In the genomic region with DNA sequence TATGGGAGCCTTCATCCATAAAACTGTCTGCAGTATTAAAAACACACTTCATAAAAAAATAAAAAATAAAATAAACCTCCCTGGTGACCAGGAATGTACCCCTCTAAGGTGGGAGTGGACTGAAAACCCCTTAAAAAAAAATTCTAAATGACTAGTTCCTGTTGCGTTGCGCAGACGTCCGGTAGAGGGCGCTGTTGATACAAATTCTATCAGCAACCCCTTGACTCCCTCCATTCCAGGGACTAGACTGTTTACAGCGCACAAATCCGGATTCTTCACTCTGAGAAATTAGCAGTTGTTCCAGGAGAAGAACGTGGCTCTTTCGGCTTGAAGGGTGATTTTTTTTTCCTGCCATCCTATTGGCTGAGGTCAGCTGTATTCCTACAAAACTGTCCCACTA, we compare ENCODE assay signal across 9 mouse cellular contexts. TPM values are rescaled to one million over a fixed set of nuclear protein-coding genes. Genes with fewer than 3 reads are reported as not detected.
A peak's percentile ranks its signal among the peaks of the same experiment; 100 is the strongest.
DNase-seq lines count a peak whose midpoint lies in the region; ATAC-seq and TF ChIP-seq lines count a peak whose summit lies in the region.
"Had no signal": no experiment of that assay in that cellular context is flagged by ENCODE, and none has a peak within 500 bp of the region (broad histone marks: within the 10 kb centered on the region; RNA-seq: fewer than 3 reads in every experiment).

No protein-coding gene starts in this region.

- no peak overlapping the region for H3K27ac ChIP-seq in forebrain, postnatal 0 days (ENCODE audit: low read depth, low read length)
- no peak overlapping the region for H3K27ac ChIP-seq in forebrain, embryonic 13.5 days
- no peak overlapping the region for H3K27ac ChIP-seq in embryonic facial prominence, embryonic 10.5 days (replicated peaks)
- no peak overlapping the region for H3K27ac ChIP-seq in spleen, adult 2 months (ENCODE audit: insufficient read depth, low read length)
- H3K27ac ChIP-seq: limb, embryonic 13.5 days had no signal

- no peak overlapping the region for H3K4me3 ChIP-seq in forebrain, postnatal 0 days (ENCODE audit: low read depth, low read length)
- H3K4me3 ChIP-seq in forebrain, embryonic 13.5 days, result no peak overlapping the region
- H3K4me3 ChIP-seq in embryonic facial prominence, embryonic 10.5 days, result no peak overlapping the region
- H3K4me3 ChIP-seq in lung, adult 2 months (replicated peaks; ENCODE audit: extremely low read depth, low read depth, low read length), result no peak overlapping the region
- no peak overlapping the region for H3K4me3 ChIP-seq in spleen, adult 2 months (ENCODE audit: extremely low read depth, insufficient read depth, insufficient read length)
- H3K4me3 ChIP-seq: limb, embryonic 13.5 days had no signal

- no peak for TF ChIP-seq POLR2A in lung, adult 2 months (IDR thresholded peaks at IDR 0.05; ENCODE audit: borderline replicate concordance, extremely low read depth, low read depth, low read length)
- TF ChIP-seq POLR2A in spleen, adult 2 months (IDR thresholded peaks at IDR 0.05; ENCODE audit: low read depth, low read length), result no peak

- H3K27me3 ChIP-seq in forebrain, postnatal 0 days (ENCODE audit: insufficient read depth, low read length), result no peaks in the 10 kb centered on the region
- H3K27me3 ChIP-seq in forebrain, embryonic 13.5 days, result no peaks in the 10 kb centered on the region
- H3K27me3 ChIP-seq in embryonic facial prominence, embryonic 10.5 days (replicated peaks; ENCODE audit: low read depth, poor library complexity, severe bottlenecking), result peaks cover 16% of the 10 kb centered on the region
- 0 out of 2 replicates have a peak, but pooled peaks cover 2% of the 10 kb centered on the region for H3K27me3 ChIP-seq in spleen, adult 2 months (ENCODE audit: control insufficient read depth, insufficient read depth, low read length)
- H3K27me3 ChIP-seq: limb, embryonic 13.5 days had no signal

- no peaks in the 10 kb centered on the region for H3K9me3 ChIP-seq in forebrain, postnatal 0 days (ENCODE audit: low read length)
- no peaks in the 10 kb centered on the region for H3K9me3 ChIP-seq in forebrain, embryonic 13.5 days (replicated peaks)
- no peaks in the 10 kb centered on the region for H3K9me3 ChIP-seq in embryonic facial prominence, embryonic 10.5 days
- H3K9me3 ChIP-seq: limb, embryonic 13.5 days had no signal

- no peak overlapping the region for H3K9ac ChIP-seq in forebrain, postnatal 0 days
- H3K9ac ChIP-seq in forebrain, embryonic 13.5 days, result no peak overlapping the region
- H3K9ac ChIP-seq: limb, embryonic 13.5 days had no signal

- no peak for ATAC-seq in forebrain, postnatal 0 days
- ATAC-seq in forebrain, embryonic 13.5 days, result no peak

- no peaks in the 10 kb centered on the region for H3K36me3 ChIP-seq in forebrain, postnatal 0 days (ENCODE audit: insufficient read depth)
- H3K36me3 ChIP-seq in forebrain, embryonic 13.5 days (ENCODE audit: poor library complexity, severe bottlenecking), result no peaks in the 10 kb centered on the region
- no peaks in the 10 kb centered on the region for H3K36me3 ChIP-seq in embryonic facial prominence, embryonic 10.5 days (replicated peaks)
- no peaks in the 10 kb centered on the region for H3K36me3 ChIP-seq in spleen, adult 2 months (ENCODE audit: control insufficient read depth, insufficient read depth, low read length)
- H3K36me3 ChIP-seq: limb, embryonic 13.5 days had no signal

- H3K4me2 ChIP-seq in forebrain, postnatal 0 days (ENCODE audit: low read depth), result no peak overlapping the region
- no peak overlapping the region for H3K4me2 ChIP-seq in forebrain, embryonic 13.5 days
- H3K4me2 ChIP-seq: limb, embryonic 13.5 days had no signal

- peak; percentile 53 for DNase-seq in forebrain, postnatal 0 days
- peak; percentile 68 for DNase-seq in A20 (ENCODE audit: low read depth, low spot score)
- DNase-seq in adrenal gland, postnatal 14 days, result peak; percentile 77
- DNase-seq in embryonic facial prominence, embryonic 10.5 days (ENCODE audit: low spot score), result peak; percentile 63
- peak; percentile 83 to 87 for DNase-seq in kidney, postnatal 25 days
- DNase-seq in lung, adult 2 months, result peak; percentile 55
- peak; percentile 17 to 22 for DNase-seq in spleen, adult 2 months (ENCODE audit: low read depth in 1 of 2, low spot score in 2 of 2)

- H3K4me1 ChIP-seq in forebrain, postnatal 0 days (ENCODE audit: insufficient read depth), result no peaks in the 10 kb centered on the region
- 0 out of 2 replicates have a peak, but pooled peaks cover 7% of the 10 kb centered on the region for H3K4me1 ChIP-seq in forebrain, embryonic 13.5 days
- H3K4me1 ChIP-seq in embryonic facial prominence, embryonic 10.5 days, result peaks cover 16% of the 10 kb centered on the region
- no peaks in the 10 kb centered on the region for H3K4me1 ChIP-seq in lung, adult 2 months (ENCODE audit: control insufficient read depth, insufficient read depth, low read length)
- no peaks in the 10 kb centered on the region for H3K4me1 ChIP-seq in spleen, adult 2 months (ENCODE audit: control insufficient read depth, insufficient read depth, insufficient read length)

- peak; percentile 64 for TF ChIP-seq CTCF in forebrain, postnatal 0 days (IDR thresholded peaks at IDR 0.05; ENCODE audit: low read depth)
- peak; percentile 65 for TF ChIP-seq CTCF in lung, adult 2 months (IDR thresholded peaks at IDR 0.05; ENCODE audit: insufficient read depth, low read length)
- TF ChIP-seq CTCF in spleen, adult 2 months (IDR thresholded peaks at IDR 0.05; ENCODE audit: extremely low read depth, insufficient read depth, insufficient read length, insufficient replicate concordance), result peak; percentile 48; the same call in 1 of the 2 replicates

- 10% methylated on average over 9 of the region's 9 CpGs for WGBS in forebrain, postnatal 0 days
- 11% methylated on average over 9 of the region's 9 CpGs for WGBS in forebrain, embryonic 13.5 days
- 10% methylated on average over 9 of the region's 9 CpGs for WGBS in embryonic facial prominence, embryonic 10.5 days
- WGBS in lung, adult 2 months, result 2% methylated on average over 9 of the region's 9 CpGs
- WGBS in spleen, adult 2 months, result 7% methylated on average over 9 of the region's 9 CpGs

RNA-seq across cellular contexts. Expression of a gene that starts 34.2 kb away (rescaled TPM):
- 0.08 TPM in 1 of 2 replicates, not detected in the other for total RNA-seq in forebrain, postnatal 0 days (2014; rRNA removed)
- 0.15 and 0.27 TPM in 2 replicates for polyA plus RNA-seq in forebrain, postnatal 0 days (2015; fragmentation: Nextera tagmentation; extraction: Ambion mirVana)
- polyA plus RNA-seq in forebrain, embryonic 13.5 days (2015; fragmentation: Nextera tagmentation; extraction: Ambion mirVana), result not detected in 2 replicates
- 1.8 TPM in 1 of 2 replicates, not detected in the other for total RNA-seq in adrenal gland, postnatal 14 days (2021)
- 0.07 and 0.18 TPM in 2 replicates for polyA plus RNA-seq in embryonic facial prominence, embryonic 10.5 days (2016; fragmentation: Nextera tagmentation; extraction: Ambion mirVana)
- 15.2 and 16.3 TPM in 2 replicates for polyA plus RNA-seq in lung, adult 2 months (2012; rRNA removed)
- polyA plus RNA-seq in spleen, adult 2 months (2012; rRNA removed), result 0.40 and 0.63 TPM in 2 replicates
- polyA plus RNA-seq: limb, embryonic 13.5 days had no signal

Comparison
In these comparisons a context has a peak if more than half of its experiments do, and no peak if none do; other contexts are left out.
1. DNase-seq: peak in every context shown above with its lines; median percentile 85 in kidney, postnatal 25 days; 77 in adrenal gland, postnatal 14 days; 68 in A20; 63 in embryonic facial prominence, embryonic 10.5 days; 55 in lung, adult 2 months; 53 in forebrain, postnatal 0 days; 20 in spleen, adult 2 months.